Mouse (Mus musculus): Measurements from ENCODE around the gene Tle4.

Tle4 gene

GRCm38 (mm10) chr19:14590154-14590553, 7.7 kb downstream of the Tle4 start:
- in situ Hi-C loops (cut with MboI) = no loop called here

- in situ Hi-C loops (cut with MboI) = no loop called here
Observed at GRCm38 (mm10) chr19:14588221-14589123, 9.4 kb downstream of the Tle4 start.

- in situ Hi-C loops (cut with MboI) = no loop called here
Observed at GRCm38 (mm10) chr19:14586171-14586570, 11.7 kb downstream of the Tle4 start.

DNA sequence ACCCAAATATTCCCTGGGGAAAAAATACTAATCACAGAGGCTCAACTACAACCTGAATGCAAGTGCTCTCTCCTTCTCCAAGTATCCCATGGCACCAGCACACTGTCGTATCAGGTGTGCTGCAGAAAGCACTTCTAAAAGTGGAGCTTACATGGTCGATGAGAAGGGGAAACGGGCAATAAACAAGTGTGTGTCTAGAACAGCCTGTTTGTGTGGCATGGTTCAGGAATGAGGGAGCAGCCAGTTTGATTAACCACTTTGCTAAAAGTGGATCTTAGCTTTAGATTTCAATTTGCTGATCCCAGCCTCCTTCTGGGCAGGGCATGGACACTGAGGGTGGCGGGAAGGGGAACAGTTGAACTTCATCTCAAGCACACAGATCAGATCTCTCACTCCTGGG, 12.1 kb downstream of the Tle4 start:
- in situ Hi-C loops (cut with MboI) = no loop called here

- in situ Hi-C loops (cut with MboI) = no loop called here
Observed at GRCm38 (mm10) chr19:14585235-14585634, 12.6 kb downstream of the Tle4 start.

GRCm38 (mm10) chr19:14578698-14579097, 19.2 kb downstream of the Tle4 start:
- in situ Hi-C loops (cut with MboI) = no loop called here

DNA sequence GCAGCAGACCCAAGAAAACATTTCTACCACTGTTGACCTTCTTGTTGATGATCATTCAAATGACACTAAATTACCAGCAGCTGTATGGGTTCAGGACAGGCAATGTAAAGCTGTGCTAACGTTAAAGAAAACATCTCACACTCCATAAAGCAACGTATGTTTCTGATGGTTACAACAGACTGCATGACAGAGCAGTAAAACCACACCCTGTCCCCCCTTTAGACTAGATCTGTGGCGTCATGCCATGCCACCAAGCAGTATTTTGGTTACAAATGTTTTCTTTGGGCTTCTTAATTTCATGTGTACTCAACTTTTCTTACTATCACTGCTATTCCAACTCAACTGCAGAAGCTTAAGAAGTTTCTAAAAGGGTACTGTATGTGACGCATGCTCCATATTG, 19.8 kb downstream of the Tle4 start:
- in situ Hi-C loops (cut with MboI) = no loop called here

DNA sequence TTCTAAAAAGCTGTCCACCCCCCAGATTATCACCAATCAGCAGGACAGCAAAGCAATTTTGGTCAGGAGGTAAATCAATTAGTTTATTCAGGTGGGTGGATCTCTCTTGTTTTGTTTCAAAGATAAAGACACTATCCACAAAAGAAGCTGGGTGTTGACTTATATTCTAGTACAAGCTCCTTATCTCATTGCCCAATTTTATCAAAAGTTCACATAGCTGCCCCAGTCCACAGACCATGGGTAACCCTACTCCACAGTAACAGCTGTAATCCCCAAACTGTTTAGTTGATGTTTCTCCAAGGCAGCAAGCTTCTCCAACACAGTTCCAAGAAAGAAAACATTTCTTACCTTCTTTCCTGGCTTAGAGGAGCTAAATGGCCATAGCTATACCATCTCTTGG, 21.5 kb downstream of the Tle4 start:
- in situ Hi-C loops (cut with MboI) = no loop called here

DNA sequence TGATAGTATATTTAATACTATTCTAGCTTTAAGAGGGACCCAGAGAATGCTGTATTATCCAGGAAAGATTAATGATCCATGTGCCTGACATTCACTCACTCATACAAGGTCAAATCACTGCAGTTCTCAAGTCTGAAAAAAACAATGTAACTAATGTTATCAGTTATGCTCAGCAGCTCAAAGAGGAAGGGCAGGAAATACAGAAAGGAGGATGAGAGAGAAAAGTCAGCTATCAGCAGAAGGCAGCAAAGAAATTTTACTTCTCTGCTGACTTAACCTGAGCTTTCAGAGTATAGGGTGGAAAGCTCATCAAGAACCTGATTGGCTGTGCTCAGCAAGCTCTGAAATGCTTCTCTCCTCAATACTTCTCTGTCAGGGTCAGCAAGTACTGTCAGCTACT, 29.0 kb downstream of the Tle4 start:
- in situ Hi-C loops (cut with MboI) = no loop called here

- in situ Hi-C loops (cut with MboI) = no loop called here
Observed at GRCm38 (mm10) chr19:14567081-14567480, 30.8 kb downstream of the Tle4 start.

DNA sequence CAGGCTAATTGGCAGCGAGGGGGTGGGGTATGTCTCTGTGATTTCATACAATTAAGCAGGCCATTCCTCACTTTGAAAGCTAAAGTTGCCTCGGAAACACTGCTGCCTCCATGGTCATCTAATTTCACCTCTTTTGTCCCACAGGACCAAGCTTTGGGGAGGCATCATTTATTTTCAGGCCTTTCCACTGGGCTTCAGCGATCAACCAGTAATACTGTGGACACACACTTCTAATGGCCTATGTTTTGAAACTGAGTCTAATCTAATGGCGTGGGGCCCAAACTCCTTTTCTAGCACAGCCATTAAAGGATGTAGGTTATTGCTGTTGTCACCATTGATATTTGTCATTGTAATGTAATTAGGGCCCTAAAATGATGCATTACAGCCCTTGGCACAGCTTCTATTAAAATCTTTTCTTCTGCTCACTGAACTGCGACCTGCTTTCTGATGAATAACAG, 31.3 kb downstream of the Tle4 start:
- in situ Hi-C loops (cut with MboI) = no loop called here

DNA sequence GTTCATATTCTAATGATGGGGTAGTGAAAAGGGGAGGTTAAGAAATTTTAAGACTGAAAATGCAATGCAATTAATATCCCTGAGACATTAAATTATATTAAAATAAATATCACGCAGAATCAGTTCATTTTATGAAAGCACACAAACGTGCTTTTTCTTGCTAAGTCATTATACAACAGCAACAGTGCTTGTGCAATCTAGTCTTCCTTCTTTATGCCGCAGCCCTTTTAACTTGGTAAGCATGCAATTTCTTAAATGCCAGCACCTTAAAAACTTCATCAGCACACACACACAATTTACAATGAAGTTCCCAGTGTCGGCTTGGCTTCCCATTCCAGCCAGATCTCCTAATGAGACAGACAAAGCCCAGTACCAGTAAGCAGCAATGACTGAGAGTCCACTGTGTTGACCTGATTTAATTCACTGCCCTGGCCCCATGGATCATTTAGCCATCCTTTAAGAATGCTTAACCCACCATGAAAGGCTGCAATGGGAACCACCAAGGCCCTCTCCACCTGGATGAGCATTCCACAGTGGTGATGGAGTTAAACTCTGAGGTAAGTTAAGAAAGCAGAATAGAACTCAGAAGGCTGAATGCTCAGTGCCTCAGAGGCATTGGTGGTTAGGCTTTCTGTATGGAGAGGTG, 32.3 kb downstream of the Tle4 start:
- in situ Hi-C loops (cut with MboI) = no loop called here

- in situ Hi-C loops (cut with MboI) = no loop called here
Observed at GRCm38 (mm10) chr19:14563273-14563959, 34.4 kb downstream of the Tle4 start.

DNA sequence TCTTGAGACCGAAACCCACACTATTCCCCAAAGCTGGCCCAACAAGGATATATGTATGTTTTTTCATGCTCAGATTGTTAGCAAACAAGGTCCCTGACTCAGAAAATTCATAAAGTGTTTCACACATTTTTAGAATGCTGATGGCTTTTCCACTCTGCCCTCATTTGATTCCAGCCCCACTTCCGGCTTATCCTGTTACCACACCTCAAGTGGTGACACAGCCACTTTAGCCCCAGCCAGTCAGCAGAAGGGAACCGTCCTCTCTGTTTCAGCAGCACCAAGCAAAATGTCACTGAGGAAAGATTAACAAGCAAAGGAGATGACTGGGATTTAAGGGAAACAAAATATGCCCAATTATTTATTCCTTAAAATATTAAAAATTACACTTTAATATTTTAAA, 50.0 kb downstream of the Tle4 start:
- in situ Hi-C loops (cut with MboI) = no loop called here

- in situ Hi-C loops (cut with MboI) = no loop called here
Observed at GRCm38 (mm10) chr19:14547133-14547842, 50.6 kb downstream of the Tle4 start.

GRCm38 (mm10) chr19:14545485-14545884, 52.4 kb downstream of the Tle4 start:
- in situ Hi-C loops (cut with MboI) = no loop called here

DNA sequence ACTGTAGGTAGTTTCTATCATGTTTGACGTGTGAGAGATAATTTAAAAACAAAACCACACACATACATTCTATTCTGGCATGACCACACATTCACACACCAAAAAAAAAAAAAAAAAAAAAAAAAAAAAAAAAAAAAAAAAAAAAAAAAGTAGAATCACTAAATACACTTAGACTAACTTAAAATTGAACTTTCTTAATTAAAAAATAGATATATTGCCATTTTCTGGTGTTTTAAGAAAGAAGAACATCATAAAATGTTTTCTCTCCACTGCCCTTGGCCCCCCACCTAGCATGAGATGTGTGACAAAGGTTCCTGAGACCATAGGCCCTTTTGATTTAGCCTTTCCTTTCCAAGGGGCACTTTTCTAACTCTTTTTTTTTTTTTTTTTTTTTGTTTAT, 54.5 kb downstream of the Tle4 start:
- in situ Hi-C loops (cut with MboI) = no loop called here

GRCm38 (mm10) chr19:14540678-14541077, 57.2 kb downstream of the Tle4 start:
- in situ Hi-C loops (cut with MboI) = no loop called here

DNA sequence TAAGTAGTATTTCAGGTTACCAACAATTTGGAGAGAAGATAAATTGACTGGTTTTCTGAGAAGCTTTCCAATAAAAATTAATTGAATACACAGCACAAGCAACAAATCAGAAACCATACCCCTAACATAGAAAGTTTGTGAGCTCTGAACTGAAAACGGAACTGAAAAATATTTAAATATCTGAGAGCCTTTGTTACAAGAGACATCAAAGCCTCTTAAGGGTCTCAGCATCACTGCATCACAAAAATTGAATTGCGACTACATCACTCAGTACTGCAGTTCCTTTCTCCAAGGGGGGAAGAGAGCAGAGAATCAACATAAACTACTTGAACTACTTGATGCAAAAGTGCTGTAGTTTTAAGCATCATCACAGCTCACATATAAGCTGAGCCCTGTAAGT, 61.2 kb downstream of the Tle4 start:
- in situ Hi-C loops (cut with MboI) = no loop called here

DNA sequence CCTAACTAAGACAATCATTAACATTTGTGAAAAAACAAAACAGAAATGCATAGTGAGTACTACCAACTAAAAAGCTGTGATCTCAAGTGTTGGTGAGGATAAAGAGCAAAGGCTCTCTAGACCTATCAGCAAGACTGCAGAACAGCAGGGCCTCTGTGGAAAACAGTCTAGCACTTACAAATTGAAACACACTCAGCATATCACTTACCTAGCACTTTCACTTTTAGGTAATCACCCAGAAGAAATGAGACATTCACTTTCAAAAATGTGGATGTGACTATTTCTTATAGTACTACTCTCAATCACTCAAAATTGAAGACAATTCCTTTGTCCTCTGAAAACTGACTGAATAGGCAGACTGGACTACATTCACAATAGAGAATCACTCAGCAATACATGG, 63.4 kb downstream of the Tle4 start:
- in situ Hi-C loops (cut with MboI) = no loop called here

DNA sequence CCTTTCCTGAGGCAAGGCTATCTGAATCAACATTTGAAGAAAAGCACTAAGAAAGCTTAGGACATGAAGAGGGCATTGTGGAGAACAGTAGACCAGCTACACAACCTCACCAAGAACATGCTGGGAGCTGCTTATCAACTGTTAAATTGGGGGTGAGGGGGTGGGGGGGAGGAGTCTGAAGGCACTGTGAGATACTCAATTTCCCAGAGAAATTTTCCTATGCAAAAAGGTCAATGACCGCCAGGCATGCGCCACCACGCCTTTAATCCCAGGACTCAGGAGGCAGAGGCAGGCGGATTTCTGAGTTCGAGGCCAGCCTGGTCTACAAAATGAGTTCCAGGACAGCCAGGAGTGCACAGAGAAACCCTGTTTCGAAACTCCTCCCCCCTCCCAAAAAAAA, 65.0 kb downstream of the Tle4 start:
- in situ Hi-C loops (cut with MboI) = no loop called here
